Mouse (Mus musculus) heart, embryonic 14.5 days (tissue): Measurements from ENCODE around the gene Wdr60. TPM values are rescaled to one million over a fixed set of nuclear protein-coding genes. Genes with fewer than 3 reads are reported as not detected.

Experiments used
- microRNA-seq: library from miRNA; unstranded; fragments of <30 nt; microRNA quantifications from one replicate; pipeline ENCODE4, GENCODE M21; 2016
- polyA plus RNA-seq: library from polyadenylated mRNA; unstranded; fragments of >200 nt; fragmentation: Nextera tagmentation; extraction: Ambion mirVana; gene quantifications from 2 replicates; pipeline ENCODE4 v1.2.1, GENCODE M21; 2014

Gene Wdr60
- polyA plus RNA-seq, 1 experiment from 2014 or later, result 2.9 TPM

Small RNAs within 50 kb of the gene (microRNA-seq; reads per million reads assigned to microRNA genes)
- gene Gm23190, result not detected

Other genes with a start within 250 kb of the Wdr60 start
- 29.4 and 32.8 TPM in 2 replicates for gene Zfp386, start 215.3 kb downstream of the Wdr60 start, polyA plus RNA-seq
- gene Vipr2, start 185.3 kb downstream of the Wdr60 start, polyA plus RNA-seq, result 0.74 and 0.95 TPM in 2 replicates
- not detected in 2 replicates for gene Gm11027, start 12.4 kb upstream of the Wdr60 start, polyA plus RNA-seq
- gene Esyt2, start 18.2 kb upstream of the Wdr60 start, polyA plus RNA-seq, result 16.2 and 16.8 TPM in 2 replicates
- 22.7 and 23.9 TPM in 2 replicates for gene Ncapg2, start 142.4 kb upstream of the Wdr60 start, polyA plus RNA-seq
- 0.20 TPM in 1 of 2 replicates, not detected in the other for gene Ptprn2, start 222.7 kb upstream of the Wdr60 start, polyA plus RNA-seq